Comparison of ENCODE assay signal across 15 mouse cellular contexts in genomic region chr7:141214310-141214709, GRCm38 (mm10). TPM values are rescaled to one million over a fixed set of nuclear protein-coding genes. Genes with fewer than 3 reads are reported as not detected.
DNase-seq lines count a peak whose midpoint lies in the region; ATAC-seq lines count a peak whose summit lies in the region.
"Had no signal": no experiment of that assay in that cellular context is flagged by ENCODE, and none has a peak within 500 bp of the region (broad histone marks: within the 10 kb centered on the region; RNA-seq: fewer than 3 reads in every experiment).

No protein-coding gene starts in this region.

- peak overlapping the region; percentile 97 for H3K27ac ChIP-seq in hindbrain, embryonic 10.5 days
- H3K27ac ChIP-seq in hindbrain, embryonic 14.5 days, result no peak overlapping the region
- peak overlapping the region; percentile 94 for H3K27ac ChIP-seq in midbrain, embryonic 11.5 days (ENCODE audit: low read depth, low read length)
- no peak overlapping the region for H3K27ac ChIP-seq in midbrain, embryonic 15.5 days
- H3K27ac ChIP-seq in intestine, embryonic 16.5 days (ENCODE audit: low read length), result peak overlapping the region; percentile 97
- peak overlapping the region; percentile 90; the same call in 1 of the 2 replicates for H3K27ac ChIP-seq in stomach, embryonic 14.5 days (ENCODE audit: low read length)

- H3K4me3 ChIP-seq in hindbrain, embryonic 10.5 days, result peak overlapping the region; percentile 77; the same call in 1 of the 2 replicates
- no peak overlapping the region for H3K4me3 ChIP-seq in hindbrain, embryonic 14.5 days (replicated peaks; ENCODE audit: low read length)
- H3K4me3 ChIP-seq in midbrain, embryonic 11.5 days (ENCODE audit: low read depth, low read length), result no peak overlapping the region
- H3K4me3 ChIP-seq in midbrain, embryonic 15.5 days, result no peak overlapping the region
- no peak overlapping the region for H3K4me3 ChIP-seq in intestine, embryonic 16.5 days (ENCODE audit: low read length)
- H3K4me3 ChIP-seq in stomach, embryonic 14.5 days (ENCODE audit: low read depth, low read length), result no peak overlapping the region

- H3K9me3 ChIP-seq in hindbrain, embryonic 10.5 days, result no peaks in the 10 kb centered on the region
- no peaks in the 10 kb centered on the region for H3K9me3 ChIP-seq in hindbrain, embryonic 14.5 days (ENCODE audit: control insufficient read depth, low read length)
- H3K9me3 ChIP-seq in midbrain, embryonic 11.5 days (ENCODE audit: control insufficient read depth, low read length), result no peaks in the 10 kb centered on the region
- no peaks in the 10 kb centered on the region for H3K9me3 ChIP-seq in midbrain, embryonic 15.5 days
- no peaks in the 10 kb centered on the region for H3K9me3 ChIP-seq in intestine, embryonic 16.5 days (ENCODE audit: control insufficient read depth, low read length)
- no peaks in the 10 kb centered on the region for H3K9me3 ChIP-seq in stomach, embryonic 14.5 days (ENCODE audit: control insufficient read depth, low read depth, low read length)

- 82% methylated on average over 3 of the region's 3 CpGs for WGBS in hindbrain, embryonic 10.5 days
- WGBS in hindbrain, embryonic 14.5 days, result 90% methylated on average over 3 of the region's 3 CpGs
- WGBS in midbrain, embryonic 11.5 days, result 78% methylated on average over 3 of the region's 3 CpGs
- WGBS in midbrain, embryonic 15.5 days, result 80% methylated on average over 3 of the region's 3 CpGs
- WGBS in intestine, embryonic 16.5 days, result 59% methylated on average over 3 of the region's 3 CpGs
- 70% methylated on average over 3 of the region's 3 CpGs for WGBS in stomach, embryonic 14.5 days

- no peaks in the 10 kb centered on the region for H3K27me3 ChIP-seq in hindbrain, embryonic 10.5 days (ENCODE audit: insufficient read depth, poor library complexity, severe bottlenecking)
- no peaks in the 10 kb centered on the region for H3K27me3 ChIP-seq in hindbrain, embryonic 14.5 days (ENCODE audit: control insufficient read depth, insufficient read depth, low read length)
- no peaks in the 10 kb centered on the region for H3K27me3 ChIP-seq in midbrain, embryonic 11.5 days (ENCODE audit: control insufficient read depth, insufficient read depth, low read length)
- H3K27me3 ChIP-seq in midbrain, embryonic 15.5 days (replicated peaks), result no peaks in the 10 kb centered on the region
- no peaks in the 10 kb centered on the region for H3K27me3 ChIP-seq in intestine, embryonic 16.5 days (replicated peaks; ENCODE audit: control insufficient read depth, insufficient read depth, low read length)
- no peaks in the 10 kb centered on the region for H3K27me3 ChIP-seq in stomach, embryonic 14.5 days (ENCODE audit: control insufficient read depth, insufficient read depth, low read length)

- no peak overlapping the region; the same call in 1 of the 2 replicates for H3K4me2 ChIP-seq in hindbrain, embryonic 14.5 days (replicated peaks)
- H3K4me2 ChIP-seq in midbrain, embryonic 11.5 days, result no peak overlapping the region
- no peak overlapping the region for H3K4me2 ChIP-seq in midbrain, embryonic 15.5 days
- H3K4me2 ChIP-seq in intestine, embryonic 16.5 days (ENCODE audit: low read depth, low read length), result peak overlapping the region; percentile 91; the same call in 1 of the 2 replicates
- H3K4me2 ChIP-seq in stomach, embryonic 14.5 days (replicated peaks; ENCODE audit: low read depth, low read length), result no peak overlapping the region

- intact Hi-C loops in heart, postnatal 10 days (cut with DNase I), result no loop called here

- peaks cover 74% of the 10 kb centered on the region for H3K4me1 ChIP-seq in hindbrain, embryonic 10.5 days (replicated peaks)
- H3K4me1 ChIP-seq in hindbrain, embryonic 14.5 days (replicated peaks; ENCODE audit: control insufficient read depth, insufficient read depth, low read length), result peaks cover 14% of the 10 kb centered on the region
- H3K4me1 ChIP-seq in midbrain, embryonic 11.5 days (ENCODE audit: control insufficient read depth, insufficient read depth, low read length), result peaks cover 13% of the 10 kb centered on the region
- peaks cover 18% of the 10 kb centered on the region for H3K4me1 ChIP-seq in midbrain, embryonic 15.5 days
- peaks cover 63% of the 10 kb centered on the region for H3K4me1 ChIP-seq in intestine, embryonic 16.5 days (ENCODE audit: control insufficient read depth, insufficient read depth, low read length)
- peaks cover 25% of the 10 kb centered on the region for H3K4me1 ChIP-seq in stomach, embryonic 14.5 days (ENCODE audit: control insufficient read depth, insufficient read depth, low read length)

- no peak for ATAC-seq in hindbrain, embryonic 14.5 days (ENCODE audit: low FRiP score)
- no peak for ATAC-seq in midbrain, embryonic 11.5 days (ENCODE audit: low FRiP score)
- no peak for ATAC-seq in midbrain, embryonic 15.5 days (replicated peaks)
- no peak for ATAC-seq in intestine, embryonic 16.5 days
- ATAC-seq in stomach, embryonic 14.5 days (ENCODE audit: insufficient number of reproducible peaks, insufficient read depth, low FRiP score, low read depth), result no peak
- ATAC-seq: CD4-positive, CD25-positive, alpha-beta regulatory T cell, adult 4 months had no signal

- peaks cover 29% of the 10 kb centered on the region for H3K36me3 ChIP-seq in hindbrain, embryonic 10.5 days
- no peaks in the 10 kb centered on the region; the same call in 1 of the 2 replicates for H3K36me3 ChIP-seq in hindbrain, embryonic 14.5 days (replicated peaks; ENCODE audit: control insufficient read depth, insufficient read depth)
- H3K36me3 ChIP-seq in midbrain, embryonic 11.5 days (ENCODE audit: control insufficient read depth, insufficient read depth, low read length), result no peaks in the 10 kb centered on the region
- H3K36me3 ChIP-seq in midbrain, embryonic 15.5 days (replicated peaks), result no peaks in the 10 kb centered on the region
- peaks cover 4% of the 10 kb centered on the region; the same call in 1 of the 2 replicates for H3K36me3 ChIP-seq in intestine, embryonic 16.5 days (ENCODE audit: control insufficient read depth, insufficient read depth, low read length)
- peaks cover 4% of the 10 kb centered on the region for H3K36me3 ChIP-seq in stomach, embryonic 14.5 days (ENCODE audit: control insufficient read depth, insufficient read depth, low read length)

- no peak for DNase-seq in hindbrain, embryonic 10.5 days (ENCODE audit: low spot score)
- DNase-seq in hindbrain, embryonic 14.5 days (ENCODE audit: low spot score), result no peak
- peak; percentile 75 for DNase-seq in midbrain, embryonic 11.5 days (ENCODE audit: low spot score, missing footprints)
- DNase-seq in yolk sac, embryonic 10.5 days (ENCODE audit: low spot score), result no peak
- no peak for DNase-seq in heart, postnatal 10 days
- DNase-seq: adrenal gland, postnatal 10 days; spleen, adult 18-20 months; thymus, postnatal 4 days had no signal

- H3K9ac ChIP-seq in hindbrain, embryonic 14.5 days, result no peak overlapping the region; the same call in 1 of the 2 replicates
- no peak overlapping the region for H3K9ac ChIP-seq in midbrain, embryonic 11.5 days (ENCODE audit: low read length)
- H3K9ac ChIP-seq in midbrain, embryonic 15.5 days, result no peak overlapping the region
- H3K9ac ChIP-seq in intestine, embryonic 16.5 days (ENCODE audit: low read depth, low read length), result 0 out of 2 replicates have a peak overlapping the region, but pooled peaks have one; percentile 79
- no peak overlapping the region for H3K9ac ChIP-seq in stomach, embryonic 14.5 days (replicated peaks; ENCODE audit: low read depth, low read length)

RNA-seq across cellular contexts. Expression of gene Lmntd2, which starts 0.4 kb away (rescaled TPM):
- polyA plus RNA-seq in hindbrain, embryonic 10.5 days (2016; fragmentation: Nextera tagmentation; extraction: Ambion mirVana), result 3.9 and 4.0 TPM in 2 replicates
- 0.20 and 0.66 TPM in 2 replicates for polyA plus RNA-seq in hindbrain, embryonic 14.5 days (2014; fragmentation: Nextera tagmentation; extraction: Ambion mirVana)
- polyA plus RNA-seq in midbrain, embryonic 11.5 days (2014; fragmentation: Nextera tagmentation; extraction: Ambion mirVana), result 2.1 and 2.5 TPM in 2 replicates
- 0.87 and 1.4 TPM in 2 replicates for polyA plus RNA-seq in midbrain, embryonic 15.5 days (2015; fragmentation: Nextera tagmentation; extraction: Ambion mirVana)
- polyA plus RNA-seq in intestine, embryonic 16.5 days (2015; fragmentation: Nextera tagmentation; extraction: Ambion mirVana), result 4.0 TPM in 2 replicates
- 1.7 and 2.3 TPM in 2 replicates for polyA plus RNA-seq in stomach, embryonic 14.5 days (2014; fragmentation: Nextera tagmentation; extraction: Ambion mirVana)
- not detected for total RNA-seq in heart, postnatal 10 days (2021)
- total RNA-seq: hematopoietic stem cell, adult 5-6 weeks; layer of hippocampus, adult 18-20 months; monocyte, adult 5-6 weeks had no signal

RNA-seq across cellular contexts. Expression of gene Rassf7, which starts 1.4 kb away (rescaled TPM):
- polyA plus RNA-seq in hindbrain, embryonic 10.5 days (2016; fragmentation: Nextera tagmentation; extraction: Ambion mirVana), result 58.5 and 59.0 TPM in 2 replicates
- polyA plus RNA-seq in hindbrain, embryonic 14.5 days (2014; fragmentation: Nextera tagmentation; extraction: Ambion mirVana), result 20.2 and 23.5 TPM in 2 replicates
- 33.5 and 38.3 TPM in 2 replicates for polyA plus RNA-seq in midbrain, embryonic 11.5 days (2014; fragmentation: Nextera tagmentation; extraction: Ambion mirVana)
- polyA plus RNA-seq in midbrain, embryonic 15.5 days (2015; fragmentation: Nextera tagmentation; extraction: Ambion mirVana), result 24.0 and 26.3 TPM in 2 replicates
- 75.6 and 77.5 TPM in 2 replicates for polyA plus RNA-seq in intestine, embryonic 16.5 days (2015; fragmentation: Nextera tagmentation; extraction: Ambion mirVana)
- 57.2 and 59.2 TPM in 2 replicates for polyA plus RNA-seq in stomach, embryonic 14.5 days (2014; fragmentation: Nextera tagmentation; extraction: Ambion mirVana)
- 1 to 10 TPM; 1.9 to 4.9 TPM for total RNA-seq in heart, postnatal 10 days (2021)

RNA-seq across cellular contexts. Expression of gene Phrf1, which starts 14.3 kb away (rescaled TPM):
- polyA plus RNA-seq in hindbrain, embryonic 10.5 days (2016; fragmentation: Nextera tagmentation; extraction: Ambion mirVana), result 106 and 108 TPM in 2 replicates
- 61.8 and 63.5 TPM in 2 replicates for polyA plus RNA-seq in hindbrain, embryonic 14.5 days (2014; fragmentation: Nextera tagmentation; extraction: Ambion mirVana)
- polyA plus RNA-seq in midbrain, embryonic 11.5 days (2014; fragmentation: Nextera tagmentation; extraction: Ambion mirVana), result 59.6 and 78.3 TPM in 2 replicates
- 77.3 and 85.7 TPM in 2 replicates for polyA plus RNA-seq in midbrain, embryonic 15.5 days (2015; fragmentation: Nextera tagmentation; extraction: Ambion mirVana)
- 55.2 and 56.7 TPM in 2 replicates for polyA plus RNA-seq in intestine, embryonic 16.5 days (2015; fragmentation: Nextera tagmentation; extraction: Ambion mirVana)
- polyA plus RNA-seq in stomach, embryonic 14.5 days (2014; fragmentation: Nextera tagmentation; extraction: Ambion mirVana), result 69.0 and 72.1 TPM in 2 replicates
- total RNA-seq in heart, postnatal 10 days (2021), result 10 to 100 TPM; 46.1 to 47.4 TPM

RNA-seq across cellular contexts. Expression of gene Lrrc56, which starts 20.4 kb away (rescaled TPM):
- polyA plus RNA-seq in hindbrain, embryonic 10.5 days (2016; fragmentation: Nextera tagmentation; extraction: Ambion mirVana), result 14.9 and 17.3 TPM in 2 replicates
- 6.6 and 7.6 TPM in 2 replicates for polyA plus RNA-seq in hindbrain, embryonic 14.5 days (2014; fragmentation: Nextera tagmentation; extraction: Ambion mirVana)
- 7.5 and 8.8 TPM in 2 replicates for polyA plus RNA-seq in midbrain, embryonic 11.5 days (2014; fragmentation: Nextera tagmentation; extraction: Ambion mirVana)
- polyA plus RNA-seq in midbrain, embryonic 15.5 days (2015; fragmentation: Nextera tagmentation; extraction: Ambion mirVana), result 12.8 and 13.8 TPM in 2 replicates
- 5.3 and 6.5 TPM in 2 replicates for polyA plus RNA-seq in intestine, embryonic 16.5 days (2015; fragmentation: Nextera tagmentation; extraction: Ambion mirVana)
- polyA plus RNA-seq in stomach, embryonic 14.5 days (2014; fragmentation: Nextera tagmentation; extraction: Ambion mirVana), result 5.3 and 6.1 TPM in 2 replicates
- 1 to 10 TPM; 3.3 to 4.0 TPM for total RNA-seq in heart, postnatal 10 days (2021)

RNA-seq across cellular contexts. Expression of gene Hras, which starts 20.5 kb away (rescaled TPM):
- polyA plus RNA-seq in hindbrain, embryonic 10.5 days (2016; fragmentation: Nextera tagmentation; extraction: Ambion mirVana), result 96.8 and 115 TPM in 2 replicates
- polyA plus RNA-seq in hindbrain, embryonic 14.5 days (2014; fragmentation: Nextera tagmentation; extraction: Ambion mirVana), result 168 and 187 TPM in 2 replicates
- 86.1 and 103 TPM in 2 replicates for polyA plus RNA-seq in midbrain, embryonic 11.5 days (2014; fragmentation: Nextera tagmentation; extraction: Ambion mirVana)
- polyA plus RNA-seq in midbrain, embryonic 15.5 days (2015; fragmentation: Nextera tagmentation; extraction: Ambion mirVana), result 181 and 195 TPM in 2 replicates
- polyA plus RNA-seq in intestine, embryonic 16.5 days (2015; fragmentation: Nextera tagmentation; extraction: Ambion mirVana), result 21.9 and 47.0 TPM in 2 replicates
- polyA plus RNA-seq in stomach, embryonic 14.5 days (2014; fragmentation: Nextera tagmentation; extraction: Ambion mirVana), result 79.4 and 85.5 TPM in 2 replicates
- total RNA-seq in heart, postnatal 10 days (2021), result 100 to 1,000 TPM; 102 to 114 TPM

Comparison
In these comparisons a context has a peak if more than half of its experiments do, and no peak if none do; other contexts are left out.
1. H3K27ac ChIP-seq: peak in hindbrain, embryonic 10.5 days (single experiment), midbrain, embryonic 11.5 days (single experiment), intestine, embryonic 16.5 days (single experiment) and stomach, embryonic 14.5 days (single experiment); none in hindbrain, embryonic 14.5 days (single experiment) and midbrain, embryonic 15.5 days (single experiment).